Mouse (Mus musculus): Measurements from ENCODE around the gene Myh3.

Gene Myh3

GRCm38 (mm10) chr11:67104714-67105113 is 26.6 kb downstream of the Myh3 start:
- DNase-seq (ENCODE audit: extremely low spot score) = no peak

GRCm38 (mm10) chr11:67105689-67106088 is 27.6 kb downstream of the Myh3 start:
- DNase-seq (ENCODE audit: extremely low spot score) = no peak

- no peak for DNase-seq (ENCODE audit: extremely low spot score)
These were observed 28.9 kb downstream of the Myh3 start for GRCm38 (mm10) chr11:67106973-67107372.

GRCm38 (mm10) chr11:67110168-67110948 is 32.3 kb downstream of the Myh3 start:
- peak; percentile 73 for DNase-seq (ENCODE audit: extremely low spot score)

GRCm38 (mm10) chr11:67112019-67112850 is 34.1 kb downstream of the Myh3 start:
- DNase-seq (ENCODE audit: extremely low spot score) = peak; percentile 64

GRCm38 (mm10) chr11:67112851-67113202 is 34.7 kb downstream of the Myh3 start:
- peak; percentile 76 for DNase-seq (ENCODE audit: extremely low spot score)

GRCm38 (mm10) chr11:67113381-67113780 is 35.3 kb downstream of the Myh3 start:
- DNase-seq (ENCODE audit: extremely low spot score) = no peak

GRCm38 (mm10) chr11:67114261-67114660 is 36.2 kb downstream of the Myh3 start:
- DNase-seq (ENCODE audit: extremely low spot score) = no peak

- no peak for DNase-seq (ENCODE audit: extremely low spot score)
These were observed 36.8 kb downstream of the Myh3 start for GRCm38 (mm10) chr11:67114901-67115300.

GRCm38 (mm10) chr11:67116725-67117124 is 38.6 kb downstream of the Myh3 start:
- DNase-seq (ENCODE audit: extremely low spot score) = no peak

GRCm38 (mm10) chr11:67119539-67120070 is 41.5 kb downstream of the Myh3 start:
- no peak for DNase-seq (ENCODE audit: extremely low spot score)

- DNase-seq (ENCODE audit: extremely low spot score) = no peak
These were observed 42.7 kb downstream of the Myh3 start for GRCm38 (mm10) chr11:67120697-67121294.

- DNase-seq (ENCODE audit: extremely low spot score) = no peak
These were observed 46.8 kb downstream of the Myh3 start for GRCm38 (mm10) chr11:67124943-67125342.

GRCm38 (mm10) chr11:67125361-67125760 is 47.3 kb downstream of the Myh3 start:
- no peak for DNase-seq (ENCODE audit: extremely low spot score)

- DNase-seq (ENCODE audit: extremely low spot score) = no peak
These were observed 55.4 kb downstream of the Myh3 start for GRCm38 (mm10) chr11:67133526-67133925.

- DNase-seq (ENCODE audit: extremely low spot score) = no peak
These were observed 56.6 kb downstream of the Myh3 start for GRCm38 (mm10) chr11:67134654-67135053.

GRCm38 (mm10) chr11:67135532-67135931 is 57.4 kb downstream of the Myh3 start:
- no peak for DNase-seq (ENCODE audit: extremely low spot score)

- no peak for DNase-seq (ENCODE audit: extremely low spot score)
These were observed 61.5 kb downstream of the Myh3 start for GRCm38 (mm10) chr11:67139556-67139955.

GRCm38 (mm10) chr11:67140175-67140574 is 62.1 kb downstream of the Myh3 start:
- no peak for DNase-seq (ENCODE audit: extremely low spot score)

- DNase-seq (ENCODE audit: extremely low spot score) = no peak
These were observed 62.9 kb downstream of the Myh3 start for GRCm38 (mm10) chr11:67141031-67141430.

- DNase-seq (ENCODE audit: extremely low spot score) = no peak
These were observed 63.9 kb downstream of the Myh3 start for GRCm38 (mm10) chr11:67142047-67142446.

- DNase-seq (ENCODE audit: extremely low spot score) = no peak
These were observed 65.0 kb downstream of the Myh3 start for GRCm38 (mm10) chr11:67143065-67143464.
